Mouse (Mus musculus) testis, adult 2 months (tissue): ENCODE data around the gene Bsg.

Source experiments
- CTCF ChIP-seq: fragments of 200-500 bp; IDR thresholded peaks from 2 replicates; pipeline ENCODE4 v1.5.1; 2012; ENCODE audit warnings: low read depth, mild to moderate bottlenecking, inconsistent platforms, low read length, moderate library complexity; ENCODE audit not compliant: control insufficient read depth, insufficient read depth, insufficient replicate concordance
- POLR2A ChIP-seq: fragments of 200-500 bp; IDR thresholded peaks from 2 replicates; pipeline ENCODE4 v1.6.1; 2012; ENCODE audit warnings: low read depth, mild to moderate bottlenecking, inconsistent platforms, low read length, moderate library complexity; ENCODE audit not compliant: control insufficient read depth

- TF ChIP-seq CTCF (no peak), POLR2A (no peak)
These were observed 45.5 kb upstream of the Bsg start for GRCm38 (mm10) chr10:79658829-79659228.
